Mouse (Mus musculus) midbrain, embryonic 10.5 days (tissue): ENCODE data around the gene Fads3. TPM values are rescaled to one million over a fixed set of nuclear protein-coding genes. Genes with fewer than 3 reads are reported as not detected.

ENCODE experiments used
- DNase-seq: peaks from one replicate; pipeline ENCODE4 v3.0.0-alpha.2; 2017; ENCODE audit warnings: low spot score
- H3K27ac ChIP-seq: fragments of 300-500 bp; sonication (generic); replicated peaks from 2 replicates; pipeline ENCODE4 v1.5.1; 2016; ENCODE audit warnings: mild to moderate bottlenecking
- H3K27me3 ChIP-seq: fragments of 300-500 bp; sonication (generic); 2 replicates; pipeline ENCODE4 v1.6.1; 2016; ENCODE audit warnings: low read depth, mild to moderate bottlenecking; ENCODE audit not compliant: poor library complexity, severe bottlenecking
- H3K36me3 ChIP-seq: fragments of 300-500 bp; sonication (generic); 2 replicates; pipeline ENCODE4 v1.6.1; 2016; ENCODE audit warnings: mild to moderate bottlenecking, moderate library complexity
- H3K4me1 ChIP-seq: fragments of 300-500 bp; sonication (generic); 2 replicates; pipeline ENCODE4 v1.6.1; 2016
- H3K4me3 ChIP-seq: fragments of 300-500 bp; sonication (generic); 2 replicates; pipeline ENCODE4 v1.5.1; 2016; ENCODE audit warnings: mild to moderate bottlenecking, moderate library complexity
- H3K9me3 ChIP-seq: fragments of 300-500 bp; sonication (generic); replicated peaks from 2 replicates; pipeline ENCODE4 v1.6.1; 2016; ENCODE audit warnings: mild to moderate bottlenecking
- WGBS: fragments of 180-500 bp; shearing (Covaris S2); methylation state at CpG from one replicate; pipeline ENCODE4 v1.1.7; 2016; 5-methylcytosine and 5-hydroxymethylcytosine counted together
- polyA plus RNA-seq: library from polyadenylated mRNA; unstranded; fragments of >200 nt; fragmentation: Nextera tagmentation; extraction: Ambion mirVana; gene quantifications from 2 replicates; pipeline ENCODE4 v1.2.1, GENCODE M21; 2016

Gene Fads3
- polyA plus RNA-seq, 1 experiment from 2014 or later, result 5.5 TPM

- Histone ChIP-seq H3K9me3 (no peaks in the 10 kb centered on the region), H3K27me3 (no peaks in the 10 kb centered on the region), H3K4me1 (no peaks in the 10 kb centered on the region), H3K27ac (no peak overlapping the region), H3K4me3 (no peak overlapping the region), H3K36me3 (peaks cover 100% of the 10 kb centered on the region)
- no peak for DNase-seq
- WGBS, result 93% methylated on average over 3 of the region's 3 CpGs
Observed at GRCm38 (mm10) chr19:10066502-10066901, 25.1 kb downstream of the Fads3 start.

- H3K4me3 ChIP-seq, result no peak overlapping the region
- H3K27ac ChIP-seq, result no peak overlapping the region
- no peaks in the 10 kb centered on the region for H3K4me1 ChIP-seq
- no peak for DNase-seq
- no peaks in the 10 kb centered on the region for H3K9me3 ChIP-seq
- no peaks in the 10 kb centered on the region for H3K27me3 ChIP-seq
- WGBS, result 95% methylated on average over 7 of the region's 7 CpGs
- H3K36me3 ChIP-seq, result peaks cover 100% of the 10 kb centered on the region
Observed at GRCm38 (mm10) chr19:10067701-10068100, 26.3 kb downstream of the Fads3 start.

DNA sequence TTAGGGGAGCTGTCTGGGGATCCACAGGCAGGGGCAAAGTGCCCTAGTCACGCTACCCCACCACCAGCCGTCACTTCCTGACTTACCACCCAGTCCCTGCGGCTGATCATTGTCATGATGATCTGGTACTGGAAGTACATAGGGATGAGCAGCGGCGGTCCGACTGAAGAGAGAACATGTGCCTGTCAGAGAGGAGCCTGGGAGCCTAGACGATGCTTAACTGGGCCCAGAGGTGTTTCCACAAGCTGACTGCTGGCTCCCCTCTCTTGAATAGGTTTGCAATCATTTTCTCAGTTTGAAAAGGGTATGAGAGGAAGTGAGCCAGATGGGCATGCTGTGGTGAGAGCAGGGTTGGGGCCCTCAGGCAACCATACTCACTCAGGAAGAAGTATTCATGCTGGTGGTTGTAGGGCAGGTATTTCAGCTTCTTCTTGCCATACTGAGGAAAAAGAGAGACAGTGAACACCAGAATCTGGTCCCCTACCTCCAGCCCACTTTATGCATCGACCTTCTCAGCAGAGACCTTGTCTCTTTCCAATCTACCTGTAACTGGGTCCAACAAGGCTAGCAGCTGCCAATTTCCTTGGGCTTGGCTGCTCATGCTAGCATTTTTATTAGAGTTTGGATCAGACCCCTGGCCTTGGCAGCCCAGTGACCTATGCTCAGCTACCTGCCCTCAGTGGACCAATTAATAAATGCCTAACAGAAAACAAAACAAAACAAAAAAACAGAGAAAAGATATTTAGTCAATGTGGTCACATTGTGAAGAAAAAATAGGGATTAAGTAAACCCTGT lies 29.0 kb downstream of the Fads3 start:
- WGBS, result 95% methylated on average over 8 of the region's 8 CpGs
- Histone ChIP-seq H3K27ac (no peak overlapping the region), H3K27me3 (no peaks in the 10 kb centered on the region), H3K9me3 (no peaks in the 10 kb centered on the region), H3K4me3 (no peak overlapping the region), H3K36me3 (peaks cover 100% of the 10 kb centered on the region), H3K4me1 (no peaks in the 10 kb centered on the region)
- no peak for DNase-seq

DNA sequence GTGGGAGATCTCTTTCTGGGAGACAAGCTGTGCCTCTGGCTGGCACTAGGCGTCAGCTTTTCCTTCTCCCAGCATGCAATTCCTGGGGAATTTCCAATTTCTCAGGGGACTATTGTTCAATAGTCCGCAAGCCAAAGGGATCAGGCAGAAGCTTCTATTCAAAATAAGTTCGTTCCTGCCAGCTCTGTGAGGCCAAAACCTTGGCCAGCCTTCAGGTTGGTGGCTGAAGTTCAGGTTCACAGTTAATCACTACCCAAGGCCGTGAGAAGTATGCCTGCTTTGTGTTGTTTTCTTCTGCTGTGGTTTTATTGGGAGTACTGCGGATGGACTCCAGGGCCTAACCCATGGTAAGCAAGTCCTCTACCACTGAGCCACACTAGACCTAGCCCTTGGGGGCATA lies 29.8 kb downstream of the Fads3 start:
- Histone ChIP-seq H3K27ac (no peak overlapping the region), H3K9me3 (no peaks in the 10 kb centered on the region), H3K4me1 (no peaks in the 10 kb centered on the region), H3K36me3 (peaks cover 100% of the 10 kb centered on the region), H3K27me3 (no peaks in the 10 kb centered on the region), H3K4me3 (no peak overlapping the region)
- WGBS, result 87% methylated on average over 5 of the region's 5 CpGs
- no peak for DNase-seq

- no peak for DNase-seq
- Histone ChIP-seq H3K4me3 (no peak overlapping the region), H3K36me3 (peaks cover 100% of the 10 kb centered on the region), H3K9me3 (no peaks in the 10 kb centered on the region), H3K27me3 (no peaks in the 10 kb centered on the region), H3K27ac (no peak overlapping the region), H3K4me1 (no peaks in the 10 kb centered on the region)
- WGBS, result 86% methylated on average over 4 of the region's 4 CpGs
Observed at GRCm38 (mm10) chr19:10071892-10072291, 30.5 kb downstream of the Fads3 start.

- 97% methylated on average over 5 of the region's 5 CpGs for WGBS
- no peaks in the 10 kb centered on the region for H3K4me1 ChIP-seq
- H3K4me3 ChIP-seq, result no peak overlapping the region
- no peak overlapping the region for H3K27ac ChIP-seq
- H3K9me3 ChIP-seq, result no peaks in the 10 kb centered on the region; the same call in 1 of the 2 replicates
- peaks cover 100% of the 10 kb centered on the region for H3K36me3 ChIP-seq
- DNase-seq, result no peak
- no peaks in the 10 kb centered on the region for H3K27me3 ChIP-seq
Observed at GRCm38 (mm10) chr19:10073145-10073544, 31.8 kb downstream of the Fads3 start.

DNA sequence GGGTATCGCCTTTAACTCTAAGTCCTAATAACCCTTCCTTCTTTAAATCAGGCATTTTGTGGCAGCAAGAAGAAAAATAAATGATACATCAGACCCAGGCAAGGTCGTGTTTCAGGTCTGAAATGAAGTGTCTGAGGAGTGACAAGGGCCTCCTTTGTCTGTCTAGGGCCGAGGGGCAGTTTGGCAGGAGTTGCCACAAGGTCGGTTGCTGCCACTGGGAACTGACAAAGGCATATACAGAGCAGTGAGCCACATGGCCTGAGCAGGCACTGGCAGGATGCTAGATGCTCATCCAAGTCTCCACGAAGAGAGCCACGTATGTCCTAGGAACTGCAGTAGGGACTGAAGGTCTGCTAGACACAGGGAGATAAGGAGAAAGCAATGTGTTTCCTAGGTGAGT lies 37.0 kb downstream of the Fads3 start:
- no peaks in the 10 kb centered on the region for H3K27me3 ChIP-seq
- peaks cover 100% of the 10 kb centered on the region for H3K36me3 ChIP-seq
- H3K27ac ChIP-seq, result no peak overlapping the region
- DNase-seq, result no peak
- H3K4me1 ChIP-seq, result no peaks in the 10 kb centered on the region
- H3K4me3 ChIP-seq, result no peak overlapping the region
- H3K9me3 ChIP-seq, result no peaks in the 10 kb centered on the region; the same call in 1 of the 2 replicates
- WGBS, result 90% methylated on average over 6 of the region's 6 CpGs

- Histone ChIP-seq H3K4me3 (no peak overlapping the region), H3K27ac (no peak overlapping the region), H3K27me3 (no peaks in the 10 kb centered on the region), H3K36me3 (peaks cover 100% of the 10 kb centered on the region), H3K9me3 (no peaks in the 10 kb centered on the region; the same call in 1 of the 2 replicates), H3K4me1 (no peaks in the 10 kb centered on the region)
- no peak for DNase-seq
- 95% methylated on average over 7 of the region's 7 CpGs for WGBS
Observed at GRCm38 (mm10) chr19:10080384-10080783, 39.0 kb downstream of the Fads3 start.

- H3K36me3 ChIP-seq, result peaks cover 100% of the 10 kb centered on the region
- 92% methylated on average over 3 of the region's 3 CpGs for WGBS
- H3K9me3 ChIP-seq, result no peaks in the 10 kb centered on the region; the same call in 1 of the 2 replicates
- no peak overlapping the region for H3K27ac ChIP-seq
- no peak for DNase-seq
- no peaks in the 10 kb centered on the region for H3K27me3 ChIP-seq
- H3K4me1 ChIP-seq, result no peaks in the 10 kb centered on the region
- no peak overlapping the region for H3K4me3 ChIP-seq
Observed at GRCm38 (mm10) chr19:10082105-10082504, 40.7 kb downstream of the Fads3 start.

GRCm38 (mm10) chr19:10085454-10085853 lies 44.1 kb downstream of the Fads3 start:
- H3K36me3 ChIP-seq, result peaks cover 100% of the 10 kb centered on the region
- no peaks in the 10 kb centered on the region for H3K4me1 ChIP-seq
- DNase-seq, result no peak
- no peaks in the 10 kb centered on the region for H3K27me3 ChIP-seq
- H3K4me3 ChIP-seq, result no peak overlapping the region
- 79% methylated on average over 9 of the region's 9 CpGs for WGBS
- no peaks in the 10 kb centered on the region for H3K9me3 ChIP-seq
- H3K27ac ChIP-seq, result no peak overlapping the region

- Histone ChIP-seq H3K9me3 (no peaks in the 10 kb centered on the region), H3K27ac (no peak overlapping the region), H3K27me3 (no peaks in the 10 kb centered on the region), H3K36me3 (peaks cover 100% of the 10 kb centered on the region), H3K4me1 (no peaks in the 10 kb centered on the region), H3K4me3 (no peak overlapping the region)
- 92% methylated on average over 4 of the region's 4 CpGs for WGBS
- no peak for DNase-seq
Observed at GRCm38 (mm10) chr19:10086976-10087375, 45.6 kb downstream of the Fads3 start.

- 88% methylated on average over 4 of the region's 4 CpGs for WGBS
- Histone ChIP-seq H3K27me3 (no peaks in the 10 kb centered on the region), H3K36me3 (peaks cover 99% of the 10 kb centered on the region), H3K9me3 (no peaks in the 10 kb centered on the region), H3K4me3 (no peak overlapping the region), H3K27ac (no peak overlapping the region), H3K4me1 (peaks cover 45% of the 10 kb centered on the region)
- no peak for DNase-seq
Observed at GRCm38 (mm10) chr19:10093829-10094228, 52.5 kb downstream of the Fads3 start.

- Histone ChIP-seq H3K9me3 (no peaks in the 10 kb centered on the region), H3K4me3 (no peak overlapping the region), H3K27me3 (no peaks in the 10 kb centered on the region), H3K36me3 (peaks cover 99% of the 10 kb centered on the region), H3K27ac (peak overlapping the region; percentile 38; the same call in 1 of the 2 replicates), H3K4me1 (peaks cover 54% of the 10 kb centered on the region)
- 92% methylated on average over 4 of the region's 4 CpGs for WGBS
- DNase-seq, result no peak
Observed at GRCm38 (mm10) chr19:10094695-10095094, 53.3 kb downstream of the Fads3 start.
